Mouse (Mus musculus) kidney, embryonic 15.5 days (tissue): Measurements from ENCODE around the gene Olfr368. TPM values are rescaled to one million over a fixed set of nuclear protein-coding genes. Genes with fewer than 3 reads are reported as not detected.

Experiments
- polyA plus RNA-seq: library from polyadenylated mRNA; unstranded; fragments of >200 nt; fragmentation: Nextera tagmentation; extraction: Ambion mirVana; gene quantifications from 2 replicates; pipeline ENCODE4 v1.2.1, GENCODE M21; 2015

The Olfr368 gene
- polyA plus RNA-seq, 1 experiment from 2014 or later = not detected

Other genes with a start within 250 kb of the Olfr368 start
- gene Olfr361, start 237.2 kb upstream of the Olfr368 start, polyA plus RNA-seq = not detected in 2 replicates
- gene Olfr362, start 208.6 kb upstream of the Olfr368 start, polyA plus RNA-seq = not detected in 2 replicates
- gene Olfr364-ps1, start 187.2 kb upstream of the Olfr368 start, polyA plus RNA-seq = not detected in 2 replicates
- gene Olfr365, start 138.3 kb upstream of the Olfr368 start, polyA plus RNA-seq = not detected in 2 replicates
- gene Olfr366, start 114.9 kb upstream of the Olfr368 start, polyA plus RNA-seq = not detected in 2 replicates
- 46.2 and 51.6 TPM in 2 replicates for gene Pdcl, start 32.8 kb downstream of the Olfr368 start, polyA plus RNA-seq
- gene Rc3h2, start 96.4 kb downstream of the Olfr368 start, polyA plus RNA-seq = 14.2 and 15.6 TPM in 2 replicates
- gene Zbtb26, start 116.6 kb downstream of the Olfr368 start, polyA plus RNA-seq = 9.1 and 9.3 TPM in 2 replicates
- gene Zbtb6, start 116.7 kb downstream of the Olfr368 start, polyA plus RNA-seq = 8.3 and 9.5 TPM in 2 replicates
- 41.5 and 45.8 TPM in 2 replicates for gene Rabgap1, start 116.8 kb downstream of the Olfr368 start, polyA plus RNA-seq
- gene Gpr21, start 189.8 kb downstream of the Olfr368 start, polyA plus RNA-seq = 1.4 and 1.7 TPM in 2 replicates